ENCODE assay signal across 11 mouse cellular contexts in genomic region chr8:88033054-88033453, GRCm38 (mm10).
DNase-seq lines count a peak whose midpoint lies in the region; ATAC-seq and TF ChIP-seq lines count a peak whose summit lies in the region.
"Had no signal": no experiment of that assay in that cellular context is flagged by ENCODE, and none has a peak within 500 bp of the region (broad histone marks: within the 10 kb centered on the region; RNA-seq: fewer than 3 reads in every experiment).

No protein-coding gene starts in this region.

- no peak overlapping the region for H3K27ac ChIP-seq in gastrocnemius, adult 2 months
- H3K27ac ChIP-seq in midbrain, embryonic 10.5 days (replicated peaks), result no peak overlapping the region
- no peak overlapping the region for H3K27ac ChIP-seq in midbrain, embryonic 16.5 days (ENCODE audit: low read length)
- H3K27ac ChIP-seq: embryonic facial prominence, embryonic 12.5 days; heart, embryonic 10.5 days; macrophage had no signal

- no peak overlapping the region for H3K4me2 ChIP-seq in midbrain, embryonic 16.5 days (ENCODE audit: low read length)
- H3K4me2 ChIP-seq: embryonic facial prominence, embryonic 12.5 days had no signal

- 80% methylated on average over 6 of the region's 6 CpGs for WGBS in midbrain, embryonic 10.5 days
- 76% methylated on average over 6 of the region's 6 CpGs for WGBS in midbrain, embryonic 16.5 days

- H3K4me3 ChIP-seq in gastrocnemius, adult 2 months, result no peak overlapping the region
- H3K4me3 ChIP-seq in midbrain, embryonic 10.5 days, result no peak overlapping the region
- no peak overlapping the region for H3K4me3 ChIP-seq in midbrain, embryonic 16.5 days (ENCODE audit: low read depth, low read length)
- H3K4me3 ChIP-seq: embryonic facial prominence, embryonic 12.5 days; heart, embryonic 10.5 days had no signal

- DNase-seq in gastrocnemius, adult 2 months, result no peak
- DNase-seq in gastrocnemius, postnatal 25 days, result no peak
- peak; percentile 28 for DNase-seq in midbrain, embryonic 10.5 days (ENCODE audit: low spot score)
- DNase-seq in c-Kit-positive CD71-positive TER-119-positive erythroid progenitor cells, embryonic 14.5 days (ENCODE audit: low spot score), result peak; percentile 6
- peak; percentile 57 for DNase-seq in testis, postnatal 10 days (ENCODE audit: low spot score)
- DNase-seq in cerebellum, adult 11-12 months, result no peak
- DNase-seq in spleen, postnatal 4 days (ENCODE audit: low spot score in 2 of 2), result no peak

- H3K9me3 ChIP-seq in midbrain, embryonic 10.5 days (replicated peaks), result no peaks in the 10 kb centered on the region
- no peaks in the 10 kb centered on the region for H3K9me3 ChIP-seq in midbrain, embryonic 16.5 days (replicated peaks; ENCODE audit: control insufficient read depth, low read length, poor library complexity, severe bottlenecking)
- H3K9me3 ChIP-seq: embryonic facial prominence, embryonic 12.5 days; heart, embryonic 10.5 days had no signal

- intact Hi-C loops in gastrocnemius, adult 2 months (cut with DNase I), result no loop called here

- H3K4me1 ChIP-seq in midbrain, embryonic 10.5 days, result no peaks in the 10 kb centered on the region; the same call in 1 of the 2 replicates
- H3K4me1 ChIP-seq in midbrain, embryonic 16.5 days (ENCODE audit: control insufficient read depth, insufficient read depth, low read length), result no peaks in the 10 kb centered on the region
- H3K4me1 ChIP-seq: embryonic facial prominence, embryonic 12.5 days; heart, embryonic 10.5 days had no signal

- no peaks in the 10 kb centered on the region for H3K36me3 ChIP-seq in midbrain, embryonic 10.5 days
- no peaks in the 10 kb centered on the region for H3K36me3 ChIP-seq in midbrain, embryonic 16.5 days (ENCODE audit: control insufficient read depth, insufficient read depth, low read length)
- H3K36me3 ChIP-seq: embryonic facial prominence, embryonic 12.5 days; heart, embryonic 10.5 days had no signal

- ATAC-seq in midbrain, embryonic 16.5 days, result no peak

- peak; percentile 58 for TF ChIP-seq CTCF in gastrocnemius, adult 2 months (IDR thresholded peaks at IDR 0.05)

- H3K27me3 ChIP-seq in midbrain, embryonic 10.5 days (ENCODE audit: low read depth, poor library complexity, severe bottlenecking), result no peaks in the 10 kb centered on the region
- H3K27me3 ChIP-seq in midbrain, embryonic 16.5 days (ENCODE audit: control insufficient read depth, insufficient read depth, low read depth, low read length), result no peaks in the 10 kb centered on the region
- H3K27me3 ChIP-seq: embryonic facial prominence, embryonic 12.5 days had no signal

- no peak overlapping the region for H3K9ac ChIP-seq in midbrain, embryonic 16.5 days (ENCODE audit: low read depth, low read length)
- H3K9ac ChIP-seq: embryonic facial prominence, embryonic 12.5 days had no signal

Comparison
In these comparisons a context has a peak if more than half of its experiments do, and no peak if none do; other contexts are left out.
1. DNase-seq: peak in midbrain, embryonic 10.5 days (single experiment), c-Kit-positive CD71-positive TER-119-positive erythroid progenitor cells, embryonic 14.5 days (single experiment) and testis, postnatal 10 days (single experiment); none in gastrocnemius, adult 2 months (single experiment), gastrocnemius, postnatal 25 days (single experiment), cerebellum, adult 11-12 months (single experiment) and spleen, postnatal 4 days (0 of 2).